Mouse (Mus musculus) liver, embryonic 11.5 days (tissue): ENCODE results near the gene Eef1akmt3. TPM values are rescaled to one million over a fixed set of nuclear protein-coding genes. Genes with fewer than 3 reads are reported as not detected.

ENCODE experiments used
- ATAC-seq: fragments of 200-750 bp; cut with Nextera tagmentation; replicated peaks from 2 replicates; pipeline ENCODE4 v1.8.0; 2017; ENCODE audit warnings: moderate number of reproducible peaks, mild to moderate bottlenecking, moderate TSS enrichment, moderate library complexity; ENCODE audit not compliant: low FRiP score
- DNase-seq: peaks from one replicate; pipeline ENCODE4 v3.0.0-alpha.2; 2017; ENCODE audit warnings: low spot score
- H3K27ac ChIP-seq: fragments of 300-500 bp; sonication (generic); 2 replicates; pipeline ENCODE4 v1.5.1; 2014; ENCODE audit warnings: mild to moderate bottlenecking, low read depth, low read length, control low read depth
- H3K27me3 ChIP-seq: fragments of 300-500 bp; sonication (generic); replicated peaks from 2 replicates; pipeline ENCODE4 v1.6.1; 2014; ENCODE audit warnings: low read length, mixed read lengths; ENCODE audit not compliant: control insufficient read depth, insufficient read depth
- H3K36me3 ChIP-seq: fragments of 300-500 bp; sonication (generic); 2 replicates; pipeline ENCODE4 v1.6.1; 2014; ENCODE audit warnings: mild to moderate bottlenecking, low read length, moderate library complexity, mixed read lengths; ENCODE audit not compliant: control insufficient read depth, insufficient read depth
- H3K4me1 ChIP-seq: fragments of 300-500 bp; sonication (generic); replicated peaks from 2 replicates; pipeline ENCODE4 v1.6.1; 2014; ENCODE audit warnings: low read length, mixed read lengths; ENCODE audit not compliant: control insufficient read depth, insufficient read depth
- H3K4me2 ChIP-seq: fragments of 300-500 bp; sonication (generic); 2 replicates; pipeline ENCODE4 v1.6.1; 2014; ENCODE audit warnings: mild to moderate bottlenecking, control low read depth, moderate library complexity
- H3K4me3 ChIP-seq: fragments of 300-500 bp; sonication (generic); 2 replicates; pipeline ENCODE4 v1.5.1; 2014; ENCODE audit warnings: low read depth, low read length, control low read depth
- H3K9ac ChIP-seq: fragments of 300-500 bp; sonication (generic); 2 replicates; pipeline ENCODE4 v1.6.1; 2014; ENCODE audit warnings: low read depth, low read length, control low read depth
- H3K9me3 ChIP-seq: fragments of 300-500 bp; sonication (generic); 2 replicates; pipeline ENCODE4 v1.6.1; 2016; ENCODE audit warnings: low read length, inconsistent platforms, mixed read lengths; ENCODE audit not compliant: control insufficient read depth
- WGBS: fragments of 180-500 bp; shearing (Covaris S2); extraction: QIAGEN DNeasy Blood & Tissue Kit; methylation state at CpG from one replicate; pipeline ENCODE4 v1.1.7; 2014; 5-methylcytosine and 5-hydroxymethylcytosine counted together
- polyA plus RNA-seq: library from polyadenylated mRNA; unstranded; fragments of >200 nt; fragmentation: Nextera tagmentation; extraction: Ambion mirVana; gene quantifications from 2 replicates; pipeline ENCODE4 v1.2.1, GENCODE M21; 2014

Gene Eef1akmt3
- polyA plus RNA-seq, 1 experiment from 2014 or later = 0.11 TPM

DNA sequence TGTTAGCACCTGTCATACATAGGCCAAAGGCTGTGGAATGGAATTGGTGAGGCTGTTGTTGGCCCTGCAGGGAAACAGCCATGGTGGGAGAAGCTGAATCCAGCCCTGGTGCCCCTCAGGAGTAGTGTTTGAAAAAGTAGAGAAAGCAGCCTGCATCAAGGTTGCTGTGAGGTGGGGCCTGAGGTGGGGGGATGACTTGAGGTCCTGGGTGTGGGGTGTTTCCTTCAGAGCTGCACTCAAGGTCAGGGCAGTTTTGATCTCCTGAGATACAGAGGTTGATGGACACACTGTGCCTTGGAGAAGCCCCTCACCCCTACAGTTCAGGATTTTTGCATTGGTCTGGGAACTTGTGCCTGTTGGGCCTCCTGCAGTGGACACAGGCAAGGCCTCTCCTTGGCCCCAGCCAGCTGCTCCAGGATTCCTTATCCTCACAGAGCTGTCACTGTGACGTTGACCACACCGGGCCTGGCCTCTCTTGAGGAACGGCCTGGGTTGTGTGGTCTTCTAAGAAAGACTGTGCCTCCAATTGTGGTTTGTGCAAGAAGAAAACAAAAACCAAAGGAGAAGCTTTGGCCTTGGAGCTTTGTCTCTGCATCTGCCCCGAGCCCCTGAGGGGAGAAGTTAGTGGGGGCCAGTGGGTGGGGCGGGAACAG, 52.7 kb downstream of the Eef1akmt3 start:
- Histone ChIP-seq H3K4me2 (no peak overlapping the region), H3K27me3 (no peaks in the 10 kb centered on the region), H3K27ac (0 out of 2 replicates have a peak overlapping the region, but pooled peaks have one; percentile 34), H3K9ac (no peak overlapping the region), H3K4me1 (peaks cover 49% of the 10 kb centered on the region), H3K36me3 (peaks cover 13% of the 10 kb centered on the region; the same call in 1 of the 2 replicates), H3K9me3 (no peaks in the 10 kb centered on the region), H3K4me3 (no peak overlapping the region)
- ATAC-seq (no peak), DNase-seq (no peak)
- WGBS = 39% methylated on average over 5 of the region's 5 CpGs

DNA sequence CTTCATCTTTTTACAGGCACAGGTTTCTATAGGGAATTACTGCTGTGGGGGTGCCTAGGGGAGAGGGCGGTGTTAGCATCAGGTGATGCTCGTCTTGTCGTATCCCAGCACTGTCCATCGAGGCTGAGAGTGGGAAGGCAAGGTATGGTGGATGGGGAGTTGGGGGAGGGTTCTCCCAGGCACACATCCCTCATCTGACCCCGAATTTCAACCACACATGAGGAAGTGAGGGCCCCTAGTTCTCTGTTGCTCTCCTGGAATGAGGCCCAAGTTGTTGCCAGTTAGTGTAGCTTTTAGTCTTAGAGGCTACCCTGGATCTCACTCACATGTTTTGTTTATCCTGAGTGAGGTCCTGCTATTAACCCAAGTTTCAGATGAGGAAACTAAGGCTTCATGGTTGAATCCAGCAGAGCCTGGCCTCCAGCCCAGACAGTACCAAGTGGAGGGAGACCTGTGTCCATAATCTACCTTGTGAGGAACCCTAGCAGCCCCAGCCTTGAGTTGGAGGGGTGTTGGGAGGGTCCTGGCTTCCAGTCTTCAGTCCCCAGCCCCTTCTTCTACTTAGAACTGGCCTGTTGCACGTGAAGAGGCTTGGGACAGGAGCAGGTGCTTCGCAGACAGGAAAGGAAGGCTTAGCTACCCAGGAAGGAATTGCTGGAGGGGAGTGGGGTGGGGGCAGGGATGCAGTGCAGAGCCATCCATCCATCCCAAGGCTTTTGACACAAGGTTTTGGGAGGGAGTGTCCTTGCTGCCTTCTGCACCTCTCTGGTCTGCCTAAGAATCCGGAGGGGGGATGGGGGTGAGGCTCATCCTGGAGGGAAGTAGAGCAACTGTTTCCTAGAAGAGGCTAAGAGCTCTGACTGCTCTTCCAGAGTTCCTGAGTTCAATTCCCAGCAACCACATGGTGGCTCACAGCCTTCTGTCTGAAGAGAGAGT, 53.9 kb downstream of the Eef1akmt3 start:
- H3K9ac ChIP-seq = peak overlapping the region; percentile 30; the same call in 1 of the 2 replicates

GRCm38 (mm10) chr10:126986541-126986961, 54.8 kb downstream of the Eef1akmt3 start:
- Histone ChIP-seq H3K27ac (no peak overlapping the region), H3K4me2 (peak overlapping the region; percentile 12; the same call in 1 of the 2 replicates), H3K9ac (no peak overlapping the region; the same call in 1 of the 2 replicates), H3K9me3 (no peaks in the 10 kb centered on the region), H3K4me1 (peaks cover 70% of the 10 kb centered on the region), H3K4me3 (no peak overlapping the region), H3K27me3 (no peaks in the 10 kb centered on the region), H3K36me3 (peaks cover 2% of the 10 kb centered on the region; the same call in 1 of the 2 replicates)
- WGBS = 64% methylated on average over 4 of the region's 4 CpGs
- ATAC-seq (peak; percentile 35; the same call in 1 of the 2 replicates), DNase-seq (no peak)

More for the DNA sequence above, 53.9 kb downstream of the Eef1akmt3 start:
- peaks cover 61% of the 10 kb centered on the region for H3K4me1 ChIP-seq
- ATAC-seq = no peak
- no peaks in the 10 kb centered on the region for H3K9me3 ChIP-seq
- H3K36me3 ChIP-seq = peaks cover 4% of the 10 kb centered on the region; the same call in 1 of the 2 replicates
- DNase-seq = no peak
- no peak overlapping the region for H3K4me3 ChIP-seq
- H3K4me2 ChIP-seq = peak overlapping the region; percentile 29; the same call in 1 of the 2 replicates
- H3K27ac ChIP-seq = no peak overlapping the region
- no peaks in the 10 kb centered on the region for H3K27me3 ChIP-seq
- WGBS = 47% methylated on average over 8 of the region's 8 CpGs

GRCm38 (mm10) chr10:126985579-126985978, 55.7 kb downstream of the Eef1akmt3 start:
- Histone ChIP-seq H3K27ac (no peak overlapping the region), H3K9me3 (no peaks in the 10 kb centered on the region), H3K4me3 (no peak overlapping the region), H3K4me1 (peaks cover 79% of the 10 kb centered on the region), H3K4me2 (no peak overlapping the region), H3K36me3 (no peaks in the 10 kb centered on the region; the same call in 1 of the 2 replicates), H3K9ac (no peak overlapping the region), H3K27me3 (no peaks in the 10 kb centered on the region)
- no peak for DNase-seq
- 84% methylated on average over 9 of the region's 9 CpGs for WGBS
- ATAC-seq = no peak

DNA sequence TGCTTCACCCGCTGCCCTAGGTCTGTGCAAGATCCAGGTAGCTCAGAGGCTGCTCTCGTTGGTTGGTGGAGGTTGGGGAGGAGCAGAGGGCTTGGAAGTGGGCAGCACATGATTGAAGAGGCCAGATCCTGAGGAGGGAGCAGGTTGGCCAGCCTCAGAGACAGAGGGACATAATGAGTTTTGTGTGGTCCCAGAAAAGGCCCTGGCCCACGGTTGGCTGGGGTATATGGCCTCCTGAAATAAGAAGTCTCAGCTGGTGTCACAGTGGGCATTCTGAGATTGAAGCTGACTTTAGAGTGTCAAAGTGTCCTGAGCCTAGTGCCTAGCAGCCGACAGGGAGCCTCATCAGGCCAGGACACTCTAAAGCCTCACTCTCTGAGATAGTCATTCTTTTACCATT, 56.2 kb downstream of the Eef1akmt3 start:
- no peak for DNase-seq
- no peak overlapping the region for H3K9ac ChIP-seq
- H3K4me1 ChIP-seq = peaks cover 82% of the 10 kb centered on the region
- no peak for ATAC-seq
- no peak overlapping the region for H3K27ac ChIP-seq
- H3K9me3 ChIP-seq = no peaks in the 10 kb centered on the region
- 82% methylated on average over 4 of the region's 4 CpGs for WGBS
- no peak overlapping the region for H3K4me3 ChIP-seq
- H3K36me3 ChIP-seq = no peaks in the 10 kb centered on the region; the same call in 1 of the 2 replicates
- H3K4me2 ChIP-seq = no peak overlapping the region
- H3K27me3 ChIP-seq = no peaks in the 10 kb centered on the region

DNA sequence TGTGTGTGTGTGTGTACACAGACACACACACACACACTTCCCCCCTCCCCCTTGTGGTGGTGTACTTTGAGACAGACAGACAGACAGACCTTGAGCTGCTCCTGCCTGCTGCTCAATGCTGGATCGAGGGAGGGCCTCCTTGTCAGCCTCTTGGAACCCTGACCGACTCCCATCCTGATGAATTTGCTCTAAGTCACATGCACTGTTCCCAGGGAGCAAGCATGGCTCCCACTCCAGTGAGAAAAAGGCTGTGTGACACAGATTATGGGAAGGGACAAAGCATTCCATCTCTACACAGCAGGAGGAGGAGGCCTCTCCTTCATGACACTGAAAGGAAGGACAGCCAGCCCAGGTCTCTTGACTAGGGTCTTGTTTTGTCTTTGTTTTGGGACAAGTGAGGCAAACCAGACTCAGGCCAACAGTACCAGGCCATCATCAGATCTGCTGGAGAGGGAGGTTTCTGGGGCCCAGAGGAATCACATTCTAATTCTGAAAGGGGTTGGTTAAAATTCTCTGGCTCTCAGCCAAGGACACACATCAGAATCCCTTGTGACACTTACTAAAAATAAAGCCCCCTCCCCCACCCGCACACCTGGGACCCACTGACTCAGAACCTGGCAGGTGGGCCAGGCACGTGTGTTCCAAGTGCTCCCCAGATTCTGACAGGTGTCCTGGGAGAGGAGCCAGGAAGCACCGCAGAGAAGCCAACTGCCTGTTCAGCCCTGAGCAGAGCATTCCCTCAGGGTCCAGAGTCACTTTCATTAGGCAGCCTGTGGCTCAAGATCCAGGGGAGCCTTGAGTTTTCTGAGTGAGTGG, 56.9 kb downstream of the Eef1akmt3 start:
- Histone ChIP-seq H3K9ac (0 out of 2 replicates have a peak overlapping the region, but pooled peaks have one; percentile 6), H3K27me3 (no peaks in the 10 kb centered on the region), H3K4me2 (peak overlapping the region; percentile 8; the same call in 1 of the 2 replicates), H3K27ac (0 out of 2 replicates have a peak overlapping the region, but pooled peaks have one; percentile 9), H3K4me3 (no peak overlapping the region), H3K9me3 (no peaks in the 10 kb centered on the region), H3K4me1 (peaks cover 81% of the 10 kb centered on the region), H3K36me3 (no peaks in the 10 kb centered on the region; the same call in 1 of the 2 replicates)
- ATAC-seq = no peak
- DNase-seq = no peak
- WGBS = 67% methylated on average over 5 of the region's 5 CpGs

DNA sequence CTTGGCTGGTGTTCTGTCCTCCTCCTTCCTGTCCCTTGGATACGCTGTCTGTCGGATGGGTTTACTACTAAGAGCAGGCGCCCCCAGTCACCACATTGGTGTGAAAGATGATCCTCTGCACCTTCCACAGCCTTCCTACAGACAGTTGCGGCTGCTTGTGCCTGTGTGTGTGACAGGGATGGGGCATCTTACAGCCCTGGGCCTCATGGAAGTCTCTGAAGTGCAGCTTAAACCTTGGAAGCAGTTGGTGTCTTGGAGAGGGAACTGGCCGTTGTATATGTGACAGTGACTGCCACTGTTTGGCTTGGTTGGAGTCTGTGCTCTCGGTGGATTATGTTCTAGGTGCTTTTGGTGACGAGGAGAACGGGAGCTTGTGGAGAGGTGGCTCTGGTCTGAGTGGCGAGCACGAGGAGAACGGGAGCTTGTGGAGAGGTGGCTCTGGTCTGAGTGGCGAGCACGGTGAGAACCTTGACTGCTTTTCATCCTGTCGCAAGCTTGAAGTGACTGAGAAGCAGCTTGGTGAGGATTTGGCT, 58.1 kb downstream of the Eef1akmt3 start:
- ATAC-seq (no peak), DNase-seq (no peak)
- Histone ChIP-seq H3K4me3 (no peak overlapping the region), H3K9me3 (no peaks in the 10 kb centered on the region), H3K4me1 (peaks cover 74% of the 10 kb centered on the region), H3K27ac (peak overlapping the region; percentile 25; the same call in 1 of the 2 replicates), H3K36me3 (no peaks in the 10 kb centered on the region; the same call in 1 of the 2 replicates), H3K9ac (no peak overlapping the region), H3K4me2 (peak overlapping the region; percentile 81), H3K27me3 (no peaks in the 10 kb centered on the region)
- WGBS = 63% methylated on average over 14 of the region's 14 CpGs
